Mouse (Mus musculus): Measurements from ENCODE around the gene Disp1. TPM values are rescaled to one million over a fixed set of nuclear protein-coding genes. Genes with fewer than 3 reads are reported as not detected.

Gene Disp1
- total RNA-seq, 4 experiments from 2014 or later: 6.9 to 8.5 (median 7.4) TPM

- peak in 1 of 2 experiments; percentile 17 for DNase-seq (ENCODE audit: low spot score in 2 of 2)
Measured at GRCm38 (mm10) chr1:183134427-183134826, 86.9 kb downstream of the Disp1 start.

DNA sequence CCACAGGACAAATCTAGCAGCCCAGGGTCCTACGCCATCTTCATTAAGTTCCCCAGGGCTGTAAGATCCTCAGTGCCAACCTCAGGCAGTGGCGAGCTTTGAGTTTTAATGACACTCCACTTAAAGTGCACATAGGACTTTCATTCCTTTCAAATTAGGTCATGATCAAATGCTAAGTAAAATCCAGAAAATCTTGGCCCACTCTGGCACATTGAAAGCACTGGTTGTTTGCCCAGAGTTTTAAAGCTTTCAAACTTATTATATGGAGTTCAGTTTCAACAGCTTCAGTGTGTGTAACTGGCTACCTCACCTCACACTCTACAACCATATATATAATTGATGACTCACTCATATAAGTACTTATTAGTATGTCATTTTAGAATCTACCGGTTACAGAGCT is 87.9 kb downstream of the Disp1 start:
- DNase-seq (ENCODE audit: low spot score in 2 of 2): no peak

GRCm38 (mm10) chr1:183127246-183127645 is 94.1 kb downstream of the Disp1 start:
- DNase-seq (ENCODE audit: low spot score in 2 of 2): no peak

- DNase-seq (ENCODE audit: low spot score in 2 of 2): no peak
Measured at GRCm38 (mm10) chr1:183123725-183124124, 97.6 kb downstream of the Disp1 start.

DNA sequence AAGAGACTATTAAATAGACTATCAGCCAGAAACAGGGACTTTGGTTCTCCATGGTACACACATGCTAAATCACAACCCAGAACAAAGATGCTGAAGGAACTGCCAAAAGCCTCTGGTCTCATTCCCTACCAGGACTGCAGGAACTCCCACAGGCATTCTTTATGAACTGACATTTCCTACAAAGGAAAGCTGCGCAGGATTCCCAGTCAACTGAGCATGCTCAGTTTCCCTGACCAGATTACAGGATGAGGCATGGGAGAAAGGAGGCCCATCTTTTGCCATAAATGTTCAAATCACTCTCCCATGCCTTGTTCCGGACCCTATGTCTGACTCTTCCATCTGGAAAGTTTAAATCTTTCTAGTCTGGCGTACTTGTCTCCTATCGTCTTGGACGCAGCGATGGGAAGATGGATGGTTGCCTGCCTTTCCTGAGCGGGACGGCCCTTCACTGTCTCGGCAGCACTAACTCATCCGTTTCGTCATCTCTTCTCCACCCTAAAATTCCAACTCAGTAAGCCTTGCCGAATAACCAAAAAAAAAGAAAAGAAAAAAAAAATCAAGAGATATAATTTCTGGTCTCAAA is 100.9 kb downstream of the Disp1 start:
- DNase-seq (ENCODE audit: low spot score in 2 of 2): no peak

DNA sequence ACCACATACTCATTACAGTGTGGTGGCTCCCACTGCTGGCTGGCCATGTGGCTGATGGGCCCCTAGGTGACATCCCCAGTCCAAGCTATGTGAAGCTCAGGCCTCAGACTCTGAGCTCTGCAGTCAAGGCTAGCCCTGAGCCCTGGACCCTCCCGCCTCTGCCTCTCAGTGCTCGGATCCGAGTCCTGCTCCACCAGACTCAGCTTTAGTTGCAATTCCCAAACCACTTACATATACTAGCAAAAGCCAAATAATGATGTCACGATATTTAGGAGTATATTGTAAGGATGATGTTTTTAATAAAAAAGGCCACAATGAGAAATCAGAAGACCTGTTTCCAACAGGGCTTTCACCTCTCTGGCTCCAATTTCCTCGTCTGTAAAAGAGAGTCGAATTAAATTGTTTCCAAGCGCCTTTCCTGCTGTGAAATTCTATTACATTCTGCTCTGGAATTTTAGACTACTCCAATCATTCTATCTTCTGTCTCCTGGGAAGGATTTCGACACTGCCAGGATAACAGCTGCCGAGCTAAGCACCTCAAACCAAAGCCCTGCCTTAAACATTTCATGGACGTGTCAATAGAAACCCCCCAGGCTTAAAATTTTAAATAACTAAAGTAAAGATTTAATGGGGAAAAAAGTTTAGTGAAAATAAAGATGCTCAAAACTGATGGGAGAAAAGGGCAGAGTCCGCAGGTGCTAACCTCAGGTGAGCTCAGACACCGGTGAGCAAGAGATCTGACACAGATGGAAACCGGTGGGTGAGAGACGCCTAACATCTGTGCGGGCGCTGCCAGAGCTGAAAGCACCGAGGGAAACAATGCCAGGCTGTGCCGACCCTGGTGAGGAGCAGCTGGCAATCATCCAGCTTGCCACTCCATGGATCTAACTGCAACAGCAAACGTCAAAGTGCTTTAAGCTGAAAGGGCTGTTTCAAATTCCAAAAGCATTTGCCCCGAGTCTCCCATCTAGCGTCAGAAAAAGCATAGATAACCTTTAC is 103.2 kb downstream of the Disp1 start:
- no peak for DNase-seq (ENCODE audit: low spot score in 2 of 2)

- no peak for DNase-seq (ENCODE audit: low spot score in 2 of 2)
Measured at GRCm38 (mm10) chr1:183116946-183117826, 104.1 kb downstream of the Disp1 start.

GRCm38 (mm10) chr1:183116441-183116840 is 104.9 kb downstream of the Disp1 start:
- no peak for DNase-seq (ENCODE audit: low spot score in 2 of 2)

- DNase-seq (ENCODE audit: low spot score in 2 of 2): no peak
Measured at GRCm38 (mm10) chr1:183115076-183115475, 106.2 kb downstream of the Disp1 start.

DNA sequence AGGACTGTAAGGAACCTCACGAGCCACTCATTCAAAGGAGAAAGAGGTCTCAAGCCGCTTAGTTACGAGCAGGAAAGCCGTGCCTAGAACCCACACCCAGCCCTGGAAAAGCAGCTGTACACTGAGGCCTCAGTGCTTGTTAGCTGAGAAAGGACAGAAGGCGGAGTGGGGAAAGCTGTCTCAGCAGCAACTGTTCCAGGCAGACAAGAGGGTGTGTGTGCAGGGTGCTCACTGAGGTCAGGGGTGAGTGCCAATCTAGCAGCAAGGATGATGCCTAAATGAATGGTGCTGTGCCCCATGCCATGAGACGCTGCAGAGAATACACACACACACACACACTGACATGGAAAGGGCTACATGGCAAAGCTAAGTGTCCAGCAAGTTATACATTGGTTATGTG is 106.8 kb downstream of the Disp1 start:
- DNase-seq (ENCODE audit: low spot score in 2 of 2): no peak

DNA sequence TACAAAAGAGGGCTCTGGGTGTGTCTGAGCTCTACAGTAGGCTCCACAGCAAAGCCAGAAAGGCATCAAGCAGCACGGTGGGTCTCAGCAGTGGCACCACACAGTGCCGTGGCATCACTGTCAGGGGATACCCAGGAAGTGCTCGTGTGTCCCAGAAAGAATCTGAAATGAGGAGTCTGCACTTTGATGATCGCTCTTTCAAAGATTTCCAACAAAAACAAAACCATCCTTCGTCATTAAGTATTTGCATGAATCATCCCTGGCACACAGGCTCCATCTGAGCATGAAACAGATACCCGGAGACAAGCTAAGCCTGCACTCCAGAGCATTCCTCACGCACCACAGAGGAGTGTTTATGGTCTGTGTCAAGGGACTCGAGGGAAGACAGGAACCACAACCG is 107.8 kb downstream of the Disp1 start:
- DNase-seq (ENCODE audit: low spot score in 2 of 2): no peak

DNA sequence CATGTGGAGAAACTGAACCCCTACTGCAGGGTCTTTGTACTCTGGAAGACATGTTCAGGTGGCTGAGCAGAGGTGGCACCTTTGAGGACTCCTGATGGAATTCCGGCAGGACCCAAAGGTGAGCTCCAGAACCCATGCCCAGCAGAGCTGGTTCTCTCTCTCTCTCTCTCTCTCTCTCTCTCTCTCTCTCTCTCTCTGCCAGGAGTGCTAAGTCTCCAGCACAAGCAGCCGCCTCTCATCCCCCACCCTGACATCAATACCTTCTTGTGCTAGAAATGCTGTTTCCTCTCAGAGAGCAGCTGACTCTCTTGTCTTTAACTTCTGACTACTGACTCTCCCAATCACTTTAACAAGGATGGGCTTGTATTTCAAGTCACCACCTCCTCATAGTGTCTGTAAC is 113.8 kb downstream of the Disp1 start:
- no peak for DNase-seq (ENCODE audit: low spot score in 2 of 2)

DNA sequence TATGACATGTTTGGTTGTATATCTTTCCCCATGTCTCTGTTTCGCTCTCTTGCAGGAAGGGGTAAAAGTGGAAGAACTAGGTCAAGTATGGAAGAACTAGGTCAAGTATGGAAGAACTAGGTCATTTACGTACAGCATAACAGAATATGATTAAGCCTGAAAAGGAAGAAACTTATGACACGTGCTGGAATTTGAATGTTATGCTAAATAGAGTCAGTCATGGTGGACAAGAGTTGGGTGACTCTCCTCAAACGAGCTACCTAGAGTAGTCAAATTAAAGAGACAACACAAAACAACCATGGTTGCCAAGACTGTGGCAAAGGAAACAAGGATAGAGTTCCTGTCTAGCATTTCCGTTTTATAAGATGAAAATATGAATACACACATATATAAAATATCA is 116.6 kb downstream of the Disp1 start:
- DNase-seq (ENCODE audit: low spot score in 2 of 2): no peak

DNA sequence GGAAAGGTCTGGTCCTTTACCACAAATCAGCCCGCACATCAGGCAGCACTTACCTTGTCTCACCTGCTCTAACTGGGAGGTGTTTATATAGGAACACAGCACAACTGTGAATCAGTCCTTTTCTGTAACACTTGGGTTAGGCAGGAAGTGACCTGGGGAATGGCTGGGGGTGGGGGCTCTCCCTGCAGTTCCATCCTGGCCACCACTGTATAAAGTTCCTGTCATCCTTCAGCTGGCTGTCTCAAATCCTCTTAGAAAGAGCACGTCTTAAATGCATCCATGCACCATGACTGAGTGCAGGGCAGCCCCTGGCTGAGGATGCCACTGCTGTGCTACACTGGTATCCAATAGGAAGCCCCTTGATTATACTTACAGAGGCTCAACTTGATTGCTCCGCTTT is 118.5 kb downstream of the Disp1 start:
- no peak for DNase-seq (ENCODE audit: low spot score in 2 of 2)

- DNase-seq (ENCODE audit: low spot score in 2 of 2): no peak
Measured at GRCm38 (mm10) chr1:183102153-183102552, 119.2 kb downstream of the Disp1 start.

- DNase-seq (ENCODE audit: low spot score in 2 of 2): no peak
Measured at GRCm38 (mm10) chr1:183101371-183101770, 120.0 kb downstream of the Disp1 start.

GRCm38 (mm10) chr1:183100245-183100644 is 121.1 kb downstream of the Disp1 start:
- DNase-seq (ENCODE audit: low spot score in 2 of 2): no peak

- no peak for DNase-seq (ENCODE audit: low spot score in 2 of 2)
Measured at GRCm38 (mm10) chr1:183099686-183100085, 121.6 kb downstream of the Disp1 start.

DNA sequence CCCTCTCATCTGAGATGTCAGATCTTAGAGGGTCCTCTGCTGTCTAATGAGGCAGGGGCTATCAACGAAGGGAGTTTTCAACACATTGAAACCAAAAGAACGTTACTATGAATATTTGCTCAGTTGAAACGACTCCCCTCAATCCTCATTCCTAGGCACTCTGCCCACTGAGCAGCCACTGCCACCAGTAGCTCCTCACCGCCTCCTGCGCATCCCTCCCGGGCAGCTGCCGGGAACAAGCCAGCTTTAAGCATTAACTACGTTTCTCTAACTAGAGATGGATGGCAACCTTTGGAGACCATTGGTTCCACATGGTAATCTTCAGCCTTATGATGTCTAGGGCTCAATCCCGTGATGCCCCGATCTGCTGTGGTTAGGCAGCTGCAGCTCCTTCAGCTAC is 123.7 kb downstream of the Disp1 start:
- DNase-seq (ENCODE audit: low spot score in 2 of 2): no peak

DNA sequence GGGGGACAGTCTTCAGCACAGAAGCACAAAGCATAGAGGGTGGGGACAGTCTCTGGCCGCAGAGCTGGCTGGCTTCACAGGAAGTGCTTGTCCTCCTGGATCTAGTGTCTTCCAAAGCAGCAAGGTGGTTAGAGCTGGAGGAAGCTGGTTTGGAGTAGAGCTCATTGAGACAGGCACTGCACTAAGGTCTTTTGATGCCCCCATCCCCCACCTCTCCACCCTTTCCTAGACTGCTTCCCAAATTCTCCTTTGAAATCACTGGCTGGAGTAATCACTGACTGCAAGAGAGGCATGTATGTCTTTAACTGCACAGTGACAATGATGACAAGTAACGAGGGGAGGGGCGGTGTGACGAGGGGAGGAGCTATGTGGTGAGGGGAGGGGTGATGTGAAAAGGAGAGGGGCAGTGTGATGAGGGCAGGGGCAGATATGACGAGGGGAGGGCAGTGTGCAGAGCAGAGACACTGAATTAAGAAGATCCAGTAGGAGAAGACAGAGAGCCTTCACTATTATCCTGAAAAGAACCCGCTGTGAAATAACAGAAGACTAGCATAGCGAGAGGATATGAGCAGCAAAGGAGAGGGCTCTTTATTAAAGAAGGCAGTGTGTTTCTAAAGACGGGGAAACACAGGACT is 125.8 kb downstream of the Disp1 start:
- no peak for DNase-seq (ENCODE audit: low spot score in 2 of 2)

- no peak for DNase-seq (ENCODE audit: low spot score in 2 of 2)
Measured at GRCm38 (mm10) chr1:183092296-183092695, 129.0 kb downstream of the Disp1 start.
